Mouse (Mus musculus) urinary bladder, postnatal 10 days (tissue): ENCODE results near the gene S100a13.

ENCODE experiments used
- DNase-seq: peaks from one replicate; pipeline ENCODE4 v3.0.0; 2022; ENCODE audit warnings: low spot score

The S100a13 gene

DNA sequence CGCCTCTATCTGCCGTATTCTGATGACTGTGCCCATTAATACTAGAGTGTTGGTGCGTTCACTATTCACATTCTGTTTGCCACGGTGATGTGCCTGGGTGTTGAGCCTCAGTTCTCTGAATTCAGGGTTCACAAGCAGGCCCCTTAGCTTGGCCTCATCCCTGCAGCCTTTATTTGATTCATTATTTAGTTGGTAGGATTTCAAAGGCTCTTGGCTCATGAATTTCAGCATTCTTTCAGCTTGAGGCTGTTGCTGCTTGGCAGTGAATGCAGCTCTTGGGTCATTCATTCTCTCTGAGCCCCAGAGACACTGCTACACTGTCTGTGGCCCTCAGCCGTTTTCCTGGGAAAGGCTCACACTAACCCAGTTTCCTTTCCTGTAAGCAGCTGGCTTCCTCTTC, 41.7 kb downstream of the S100a13 start:
- DNase-seq, result no peak

DNA sequence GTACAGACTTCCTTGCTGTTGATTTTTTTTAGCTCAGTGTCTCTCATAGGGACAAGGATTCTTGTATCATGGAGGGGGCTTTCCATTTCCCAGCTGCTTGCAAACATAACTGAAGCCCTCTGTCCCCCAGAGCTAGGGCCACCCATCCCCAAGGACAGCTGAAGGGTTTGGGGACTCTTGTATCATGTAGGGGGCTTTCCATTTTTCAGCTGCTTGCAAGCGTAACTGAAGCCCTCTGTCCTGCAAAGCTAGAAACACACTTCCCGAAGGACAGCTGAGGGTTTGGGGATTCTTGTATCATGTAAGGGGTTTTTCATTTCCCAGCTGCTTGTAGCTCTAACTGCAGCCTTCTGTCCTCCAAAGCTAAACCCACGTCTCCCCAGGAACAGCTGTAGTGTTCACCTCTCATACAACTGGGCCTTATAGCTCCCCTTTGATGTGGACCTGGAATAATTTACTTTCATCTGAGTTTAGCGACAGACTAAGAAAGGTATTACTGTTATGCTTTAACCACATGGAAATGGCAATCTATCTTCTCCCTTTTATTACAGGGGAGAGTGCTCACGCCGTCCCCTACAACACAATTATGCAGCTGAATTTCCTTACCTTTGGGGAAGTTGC, 45.9 kb downstream of the S100a13 start, which contains the start of gene S100a3:
Gene S100a3 (plus strand): TSS at position 571 of the 621 bp plus-strand sequence.
- DNase-seq, result no peak
